Mouse (Mus musculus): ENCODE data around the gene Olfr398. TPM values are rescaled to one million over a fixed set of nuclear protein-coding genes. Genes with fewer than 3 reads are reported as not detected.

Olfr398 gene
- not detected in 2 replicates for polyA plus RNA-seq (2015; fragmentation: Nextera tagmentation; extraction: Ambion mirVana)

DNA sequence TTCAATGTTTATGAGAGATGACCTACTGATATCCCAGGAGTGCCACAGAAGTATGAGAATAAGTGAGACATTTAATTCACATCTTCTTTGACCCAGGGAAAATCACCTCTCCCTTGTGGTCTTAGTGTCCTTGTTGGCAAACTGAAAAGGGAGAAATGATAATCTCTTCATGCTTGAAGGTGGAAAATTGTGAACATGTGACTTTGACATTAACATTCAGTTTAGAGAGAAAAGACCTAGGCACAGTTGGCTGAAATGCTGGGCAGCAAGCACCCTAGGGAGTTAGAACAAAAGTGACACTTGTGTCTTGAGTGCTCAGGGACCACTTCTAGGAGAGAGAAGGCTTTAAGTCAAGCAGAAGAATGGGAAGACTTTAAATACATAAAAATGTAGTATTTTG, at the start of gene Olfr398:
Gene Olfr398 (minus strand): TSS at position 101 of the 400 bp plus-strand sequence.
- Histone ChIP-seq H3K4me1 (no peaks in the 10 kb centered on the region), H3K9ac (no peak within 1 kb of the TSS), H3K27me3 (no peaks in the 10 kb centered on the region), H3K4me2 (no peak within 1 kb of the TSS), H3K9me3 (peaks cover 22% of the 10 kb centered on the region), H3K27ac (no peak within 1 kb of the TSS), H3K36me3 (no peaks in the 10 kb centered on the region), H3K4me3 (no peak within 1 kb of the TSS)
- no peak for ATAC-seq (ENCODE audit: insufficient number of reproducible peaks, insufficient read depth, low FRiP score, low TSS enrichment, low read depth)

DNA sequence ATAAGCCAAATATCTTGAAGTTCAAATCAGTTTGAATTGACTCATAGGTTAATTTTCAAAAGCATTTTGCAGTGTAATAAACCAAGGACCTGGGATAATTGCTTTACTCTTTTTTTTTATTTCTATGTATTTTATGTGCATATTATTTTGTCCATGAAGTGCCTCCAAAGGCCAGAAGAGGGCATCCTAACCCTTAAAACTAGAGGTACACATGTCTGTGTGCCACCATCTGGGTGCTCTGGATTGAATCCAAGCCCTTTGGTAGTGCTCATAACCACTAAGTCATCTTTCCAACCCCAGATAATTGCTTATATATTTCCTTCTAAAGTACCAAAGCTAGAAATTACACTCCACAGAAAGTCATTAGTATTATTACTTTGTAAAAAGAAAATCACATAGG, 2.9 kb upstream of the Olfr398 start:
- H3K4me1 ChIP-seq, result no peaks in the 10 kb centered on the region
- H3K36me3 ChIP-seq, result no peaks in the 10 kb centered on the region
- no peaks in the 10 kb centered on the region for H3K27me3 ChIP-seq
- ATAC-seq (ENCODE audit: insufficient number of reproducible peaks, insufficient read depth, low FRiP score, low TSS enrichment, low read depth), result no peak
- no peak overlapping the region for H3K4me3 ChIP-seq
- H3K9ac ChIP-seq, result no peak overlapping the region
- H3K9me3 ChIP-seq, result peaks cover 14% of the 10 kb centered on the region
- no peak overlapping the region for H3K27ac ChIP-seq
- H3K4me2 ChIP-seq, result no peak overlapping the region

DNA sequence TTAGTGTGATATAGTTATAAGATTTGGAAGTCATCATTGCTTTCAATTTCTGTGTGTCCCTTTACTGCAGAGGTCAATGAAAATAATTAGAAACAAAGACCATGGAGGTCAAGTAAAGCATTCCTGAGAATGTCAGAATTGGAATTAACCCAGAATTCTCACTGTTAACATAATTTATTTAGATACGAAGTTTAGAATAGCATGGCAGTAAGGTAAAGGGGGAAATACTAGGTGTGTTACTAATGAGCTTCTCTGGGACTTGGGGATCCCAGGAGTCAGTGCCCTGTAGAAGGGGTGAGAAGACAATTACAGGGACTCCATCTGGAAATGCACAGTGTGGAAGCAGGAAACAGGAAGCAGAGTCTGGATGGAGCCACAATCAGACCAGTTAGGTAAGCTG, 29.7 kb downstream of the Olfr398 start, which contains the start of gene Olfr397:
Gene Olfr397 (plus strand): TSS at position 301 of the 400 bp plus-strand sequence.
- H3K4me2 ChIP-seq, result no peak within 1 kb of the TSS
- no peak within 1 kb of the TSS for H3K27ac ChIP-seq
- no peaks in the 10 kb centered on the region for H3K36me3 ChIP-seq
- no peaks in the 10 kb centered on the region for H3K4me1 ChIP-seq
- no peaks in the 10 kb centered on the region for H3K27me3 ChIP-seq
- ATAC-seq (ENCODE audit: insufficient number of reproducible peaks, insufficient read depth, low FRiP score, low TSS enrichment, low read depth), result no peak
- peaks cover 2% of the 10 kb centered on the region; the same call in 1 of the 2 replicates for H3K9me3 ChIP-seq
- no peak within 1 kb of the TSS for H3K9ac ChIP-seq
- WGBS, result 70% methylated on average over 1 of the region's 1 CpGs
- H3K4me3 ChIP-seq, result no peak within 1 kb of the TSS

DNA sequence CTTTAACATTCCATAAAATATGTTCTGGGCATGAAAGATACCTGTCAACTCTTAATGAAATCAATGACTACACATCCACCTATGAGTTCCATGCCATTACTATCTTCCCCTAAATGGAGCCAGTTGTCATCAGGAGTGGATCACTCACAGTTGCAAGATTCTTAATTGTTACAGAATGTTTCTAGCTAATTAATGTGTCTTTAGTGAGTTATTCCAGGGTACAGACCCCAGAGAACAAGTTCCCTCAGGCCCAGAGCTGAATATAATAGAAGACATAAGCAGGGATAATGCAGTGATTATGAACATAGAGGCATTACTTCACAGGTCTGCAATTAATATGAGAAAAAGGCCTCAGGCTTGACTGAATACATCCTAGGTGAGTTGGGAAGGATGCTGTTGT, 53.8 kb downstream of the Olfr398 start, which contains the start of gene Olfr23:
Gene Olfr23 (plus strand): TSS at position 301 of the 400 bp plus-strand sequence.
- ATAC-seq (ENCODE audit: insufficient number of reproducible peaks, insufficient read depth, low FRiP score, low TSS enrichment, low read depth), result no peak
- Histone ChIP-seq H3K36me3 (no peaks in the 10 kb centered on the region), H3K27me3 (no peaks in the 10 kb centered on the region), H3K4me2 (no peak within 1 kb of the TSS), H3K27ac (no peak within 1 kb of the TSS), H3K9ac (no peak within 1 kb of the TSS), H3K9me3 (no peaks in the 10 kb centered on the region), H3K4me3 (no peak within 1 kb of the TSS), H3K4me1 (no peaks in the 10 kb centered on the region)

Other genes with a start within 250 kb of the Olfr398 start
- not detected in 2 replicates for gene Olfr389, start 209.7 kb downstream of the Olfr398 start, polyA plus RNA-seq (2015; fragmentation: Nextera tagmentation; extraction: Ambion mirVana)
- not detected in 2 replicates for gene Olfr390, start 207.4 kb downstream of the Olfr398 start, polyA plus RNA-seq (2015; fragmentation: Nextera tagmentation; extraction: Ambion mirVana)
- not detected in 2 replicates for gene Olfr391-ps, start 187.4 kb downstream of the Olfr398 start, polyA plus RNA-seq (2015; fragmentation: Nextera tagmentation; extraction: Ambion mirVana)
- gene Olfr392, start 173.4 kb downstream of the Olfr398 start, polyA plus RNA-seq (2015; fragmentation: Nextera tagmentation; extraction: Ambion mirVana), result not detected in 2 replicates
- not detected in 2 replicates for gene Olfr393, start 139.0 kb downstream of the Olfr398 start, polyA plus RNA-seq (2015; fragmentation: Nextera tagmentation; extraction: Ambion mirVana)
- not detected in 2 replicates for gene Olfr394, start 99.6 kb downstream of the Olfr398 start, polyA plus RNA-seq (2015; fragmentation: Nextera tagmentation; extraction: Ambion mirVana)
- gene Olfr395, start 81.1 kb downstream of the Olfr398 start, polyA plus RNA-seq (2015; fragmentation: Nextera tagmentation; extraction: Ambion mirVana), result not detected in 2 replicates
- gene Olfr23, start 53.7 kb downstream of the Olfr398 start, polyA plus RNA-seq (2015; fragmentation: Nextera tagmentation; extraction: Ambion mirVana), result 0.14 TPM in 1 of 2 replicates, not detected in the other
- not detected in 2 replicates for gene Olfr397, start 29.6 kb downstream of the Olfr398 start, polyA plus RNA-seq (2015; fragmentation: Nextera tagmentation; extraction: Ambion mirVana)
- gene Olfr139, start 66.1 kb upstream of the Olfr398 start, polyA plus RNA-seq (2015; fragmentation: Nextera tagmentation; extraction: Ambion mirVana), result not detected in 2 replicates
- gene Olfr399, start 66.2 kb upstream of the Olfr398 start, polyA plus RNA-seq (2015; fragmentation: Nextera tagmentation; extraction: Ambion mirVana), result 0.15 TPM in 1 of 2 replicates, not detected in the other
- not detected in 2 replicates for gene Zfp616, start 79.5 kb upstream of the Olfr398 start, polyA plus RNA-seq (2015; fragmentation: Nextera tagmentation; extraction: Ambion mirVana)
- gene Olfr401, start 123.3 kb upstream of the Olfr398 start, polyA plus RNA-seq (2015; fragmentation: Nextera tagmentation; extraction: Ambion mirVana), result not detected in 2 replicates
- gene Olfr402, start 163.1 kb upstream of the Olfr398 start, polyA plus RNA-seq (2015; fragmentation: Nextera tagmentation; extraction: Ambion mirVana), result not detected in 2 replicates
- not detected in 2 replicates for gene Olfr403, start 195.8 kb upstream of the Olfr398 start, polyA plus RNA-seq (2015; fragmentation: Nextera tagmentation; extraction: Ambion mirVana)
- gene Olfr43, start 221.0 kb upstream of the Olfr398 start, polyA plus RNA-seq (2015; fragmentation: Nextera tagmentation; extraction: Ambion mirVana), result not detected in 2 replicates